Mouse (Mus musculus) testis, postnatal 10 days (tissue): ENCODE results near the gene Nadsyn1.

ENCODE experiments used
- DNase-seq: peaks from one replicate; pipeline ENCODE4 v3.0.0; 2021; ENCODE audit warnings: low spot score

Nadsyn1 gene

GRCm38 (mm10) chr7:143822375-143823265 is at the start of gene Nadsyn1, which contains the start of gene Dhcr7:
Gene Nadsyn1 (minus strand): TSS chr7:143822849.
Gene Dhcr7 (plus strand): TSS chr7:143823145.
- DNase-seq = peak; percentile 100

- DNase-seq = no peak
Measured at GRCm38 (mm10) chr7:143868874-143869273, 46.2 kb upstream of the Nadsyn1 start.

GRCm38 (mm10) chr7:143866538-143866937 is 43.9 kb upstream of the Nadsyn1 start, which contains the start of gene Gm498:
Gene Gm498 (plus strand): TSS chr7:143866838.
- no peak for DNase-seq

- no peak for DNase-seq
Measured at GRCm38 (mm10) chr7:143848768-143849482, 26.3 kb upstream of the Nadsyn1 start.

- no peak for DNase-seq
Measured at GRCm38 (mm10) chr7:143848127-143848767, 25.6 kb upstream of the Nadsyn1 start.

- DNase-seq = no peak
Measured at GRCm38 (mm10) chr7:143841301-143841700, 18.7 kb upstream of the Nadsyn1 start.

- DNase-seq = no peak
Measured at GRCm38 (mm10) chr7:143840121-143840520, 17.5 kb upstream of the Nadsyn1 start.

GRCm38 (mm10) chr7:143837705-143838358 is 15.2 kb upstream of the Nadsyn1 start:
- no peak for DNase-seq

- no peak for DNase-seq
Measured at GRCm38 (mm10) chr7:143834972-143835371, 12.3 kb upstream of the Nadsyn1 start.

- DNase-seq = no peak
Measured at GRCm38 (mm10) chr7:143834316-143834715, 11.7 kb upstream of the Nadsyn1 start.

GRCm38 (mm10) chr7:143833581-143834190 is 11.0 kb upstream of the Nadsyn1 start:
- no peak for DNase-seq

GRCm38 (mm10) chr7:143832611-143833010 is 10.0 kb upstream of the Nadsyn1 start:
- no peak for DNase-seq

- peak; percentile 70 for DNase-seq
Measured at GRCm38 (mm10) chr7:143832196-143832595, 9.5 kb upstream of the Nadsyn1 start.

GRCm38 (mm10) chr7:143830399-143830798 is 7.8 kb upstream of the Nadsyn1 start:
- no peak for DNase-seq

- DNase-seq = peak; percentile 93
Measured at GRCm38 (mm10) chr7:143829504-143830331, 7.1 kb upstream of the Nadsyn1 start.

- DNase-seq = no peak
Measured at GRCm38 (mm10) chr7:143826985-143827384, 4.3 kb upstream of the Nadsyn1 start.

- no peak for DNase-seq
Measured at GRCm38 (mm10) chr7:143823266-143823605, 587 bp upstream of the Nadsyn1 start.

- DNase-seq = no peak
Measured at GRCm38 (mm10) chr7:143821241-143821640, 1.4 kb downstream of the Nadsyn1 start.

GRCm38 (mm10) chr7:143819201-143819600 is 3.4 kb downstream of the Nadsyn1 start:
- no peak for DNase-seq

- DNase-seq = no peak
Measured at GRCm38 (mm10) chr7:143808909-143809308, 13.7 kb downstream of the Nadsyn1 start.

- DNase-seq = peak; percentile 58
Measured at GRCm38 (mm10) chr7:143805199-143805624, 17.4 kb downstream of the Nadsyn1 start.
